Mouse (Mus musculus) forebrain, embryonic 12.5 days (tissue): Measurements from ENCODE around the gene Ube2s. TPM values are rescaled to one million over a fixed set of nuclear protein-coding genes. Genes with fewer than 3 reads are reported as not detected.
"Not testable (repeated sequence)": the region's sequence is repeated elsewhere in the genome, so short reads cannot be mapped to it uniquely, and the experiment has no call there.

ENCODE experiments used
- ATAC-seq: fragments of 200-750 bp; cut with Nextera tagmentation; 2 replicates; pipeline ENCODE4 v1.8.0; 2017; ENCODE audit warnings: moderate TSS enrichment; ENCODE audit not compliant: low FRiP score
- H3K27ac ChIP-seq: fragments of 300-500 bp; sonication (generic); 2 replicates; pipeline ENCODE4 v1.5.1; 2016; ENCODE audit warnings: mild to moderate bottlenecking
- H3K27me3 ChIP-seq: fragments of 300-500 bp; sonication (generic); 2 replicates; pipeline ENCODE4 v1.6.1; 2016; ENCODE audit warnings: mild to moderate bottlenecking
- H3K36me3 ChIP-seq: fragments of 300-500 bp; sonication (generic); replicated peaks from 2 replicates; pipeline ENCODE4 v1.6.1; 2016; ENCODE audit warnings: mild to moderate bottlenecking
- H3K4me1 ChIP-seq: fragments of 300-500 bp; sonication (generic); 2 replicates; pipeline ENCODE4 v1.6.1; 2016
- H3K4me2 ChIP-seq: fragments of 300-500 bp; sonication (generic); 2 replicates; pipeline ENCODE4 v1.6.1; 2016; ENCODE audit warnings: mild to moderate bottlenecking, moderate library complexity
- H3K4me3 ChIP-seq: fragments of 300-500 bp; sonication (generic); replicated peaks from 2 replicates; pipeline ENCODE4 v1.5.1; 2016; ENCODE audit warnings: mild to moderate bottlenecking
- H3K9ac ChIP-seq: fragments of 300-500 bp; sonication (generic); 2 replicates; pipeline ENCODE4 v1.6.1; 2016; ENCODE audit warnings: mild to moderate bottlenecking
- H3K9me3 ChIP-seq: fragments of 300-500 bp; sonication (generic); 2 replicates; pipeline ENCODE4 v1.6.1; 2016
- WGBS: fragments of 180-500 bp; shearing (Covaris S2); methylation state at CpG from one replicate; pipeline ENCODE4 v1.1.7; 2016; 5-methylcytosine and 5-hydroxymethylcytosine counted together
- polyA plus RNA-seq: library from polyadenylated mRNA; unstranded; fragments of >200 nt; fragmentation: Nextera tagmentation; extraction: Ambion mirVana; gene quantifications from 2 replicates; pipeline ENCODE4 v1.2.1, GENCODE M21; 2016

The Ube2s gene
- polyA plus RNA-seq, 1 experiment from 2014 or later, result 445 TPM

DNA sequence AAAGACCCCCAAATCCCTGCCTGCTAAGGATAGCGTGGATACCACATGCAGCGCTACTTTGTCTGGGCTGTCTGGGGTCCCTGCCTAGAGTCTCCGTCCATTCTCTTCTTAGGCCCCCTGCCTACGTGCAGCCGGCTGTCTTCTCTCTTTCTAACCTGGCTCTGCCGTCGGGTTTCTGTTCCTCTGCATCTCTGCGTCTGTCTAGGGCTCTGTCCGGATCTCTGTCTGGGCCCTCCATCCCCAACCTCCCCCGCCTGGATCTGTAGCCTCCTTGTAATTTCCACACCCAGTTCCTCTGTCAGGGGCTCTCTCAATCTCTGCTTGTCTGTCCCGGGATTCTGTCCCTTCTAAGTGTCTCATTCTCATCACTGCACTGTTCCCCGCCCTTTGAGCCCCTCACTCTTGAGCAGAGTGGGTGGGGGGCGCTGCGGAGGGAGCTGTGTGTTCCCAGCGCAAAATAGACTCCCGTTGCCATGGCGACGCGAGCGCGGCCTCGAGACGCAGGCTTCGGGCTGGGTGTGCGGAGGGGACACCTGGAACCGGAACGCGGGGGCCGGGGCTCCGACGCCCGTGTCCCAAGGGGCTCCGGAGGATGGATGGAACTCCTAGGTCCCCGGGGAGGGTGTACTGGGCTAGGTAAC is 31.3 kb upstream of the Ube2s start:
- H3K4me2 ChIP-seq, result peak overlapping the region; percentile 97
- H3K9me3 ChIP-seq, result no peaks in the 10 kb centered on the region
- peaks cover 32% of the 10 kb centered on the region for H3K4me1 ChIP-seq
- peak overlapping the region; percentile 54 for H3K4me3 ChIP-seq
- H3K36me3 ChIP-seq, result no peaks in the 10 kb centered on the region
- peak overlapping the region; percentile 63 for H3K9ac ChIP-seq
- peak; percentile 60 for ATAC-seq
- H3K27ac ChIP-seq, result peak overlapping the region; percentile 76
- under 1% methylated on average over 34 of the region's 34 CpGs for WGBS
- peaks cover 45% of the 10 kb centered on the region for H3K27me3 ChIP-seq

DNA sequence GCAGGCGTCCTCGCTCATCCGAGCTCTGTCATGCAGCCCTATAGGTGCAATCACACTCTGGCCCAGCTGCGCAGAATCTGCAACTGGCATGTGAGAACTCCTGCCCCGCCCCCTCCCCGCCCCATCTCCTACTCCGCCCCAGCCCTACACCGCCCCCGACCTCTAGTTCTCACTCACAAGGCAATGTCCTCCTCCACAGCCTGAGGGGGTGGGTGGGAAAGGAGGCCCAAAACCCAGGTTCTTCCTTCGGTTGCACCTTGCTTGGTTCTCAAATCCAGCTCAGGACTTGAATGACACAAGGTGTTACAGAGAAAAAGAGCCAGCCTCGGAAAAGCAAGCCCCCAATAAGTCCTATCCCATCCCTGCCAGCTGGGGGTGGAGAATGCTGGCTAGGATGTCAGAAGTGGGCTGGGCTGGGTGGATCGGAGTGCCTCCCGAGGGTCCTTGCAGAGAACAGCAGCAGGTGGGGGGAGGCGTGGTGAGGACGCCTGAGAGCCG is 30.3 kb upstream of the Ube2s start:
- Histone ChIP-seq H3K9ac (peak overlapping the region; percentile 63), H3K27me3 (peaks cover 53% of the 10 kb centered on the region)
- under 1% methylated on average over 16 of the region's 16 CpGs for WGBS

DNA sequence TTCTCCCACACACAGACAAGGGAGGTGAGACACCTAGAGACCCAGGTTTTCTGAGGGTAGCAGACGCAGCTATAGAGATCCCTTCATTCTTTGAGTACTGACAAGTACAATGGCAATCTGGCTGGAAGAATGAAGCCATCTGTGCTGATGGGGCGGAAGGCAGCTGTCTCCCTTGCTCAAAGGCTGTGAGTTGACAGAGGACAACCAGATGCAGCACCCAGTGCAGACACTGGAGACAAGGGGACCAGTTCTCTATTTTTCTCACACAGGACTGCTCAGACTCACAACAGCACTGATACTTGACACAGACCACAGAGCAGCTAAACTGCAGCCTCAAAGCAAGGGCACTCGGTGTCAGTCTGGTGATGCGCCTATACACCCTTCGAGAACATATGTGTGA is 29.7 kb upstream of the Ube2s start:
- Histone ChIP-seq H3K4me2 (peak overlapping the region; percentile 97), H3K27ac (peak overlapping the region; percentile 74), H3K4me1 (peaks cover 35% of the 10 kb centered on the region), H3K9me3 (no peaks in the 10 kb centered on the region), H3K4me3 (no peak overlapping the region), H3K27me3 (peaks cover 58% of the 10 kb centered on the region), H3K36me3 (no peaks in the 10 kb centered on the region), H3K9ac (peak overlapping the region; percentile 29)
- WGBS, result 45% methylated on average over 5 of the region's 5 CpGs
- no peak for ATAC-seq

More for the DNA sequence above, 30.3 kb upstream of the Ube2s start:
- ATAC-seq, result peak; percentile 51
- Histone ChIP-seq H3K4me3 (peak overlapping the region; percentile 54), H3K36me3 (no peaks in the 10 kb centered on the region), H3K9me3 (no peaks in the 10 kb centered on the region), H3K27ac (peak overlapping the region; percentile 74), H3K4me1 (peaks cover 33% of the 10 kb centered on the region), H3K4me2 (peak overlapping the region; percentile 97)

DNA sequence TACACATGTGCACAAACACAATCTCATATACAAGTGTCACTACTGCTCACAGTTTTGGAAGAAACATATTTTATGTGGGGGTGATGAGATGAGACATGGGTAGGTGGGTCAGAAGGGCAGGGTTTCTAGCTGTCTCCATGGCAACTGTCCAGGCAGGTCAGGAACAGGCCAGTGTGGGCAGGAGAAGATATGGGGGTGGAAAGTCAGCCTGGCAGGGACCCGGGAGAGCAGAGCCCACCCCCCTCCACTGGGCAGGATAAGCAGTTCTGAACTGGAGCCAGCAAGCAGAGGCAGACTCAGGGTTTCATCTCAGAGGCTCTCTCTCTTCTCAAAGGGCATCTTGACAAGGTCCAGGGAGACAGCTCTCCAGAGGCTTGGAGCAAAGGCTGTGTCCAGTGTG is 25.2 kb upstream of the Ube2s start:
- Histone ChIP-seq H3K4me2 (no peak overlapping the region), H3K9ac (no peak overlapping the region), H3K36me3 (no peaks in the 10 kb centered on the region), H3K27ac (no peak overlapping the region), H3K9me3 (no peaks in the 10 kb centered on the region), H3K4me3 (no peak overlapping the region), H3K27me3 (peaks cover 61% of the 10 kb centered on the region), H3K4me1 (peaks cover 22% of the 10 kb centered on the region)
- WGBS, result 43% methylated on average over 1 of the region's 1 CpGs
- ATAC-seq, result no peak

DNA sequence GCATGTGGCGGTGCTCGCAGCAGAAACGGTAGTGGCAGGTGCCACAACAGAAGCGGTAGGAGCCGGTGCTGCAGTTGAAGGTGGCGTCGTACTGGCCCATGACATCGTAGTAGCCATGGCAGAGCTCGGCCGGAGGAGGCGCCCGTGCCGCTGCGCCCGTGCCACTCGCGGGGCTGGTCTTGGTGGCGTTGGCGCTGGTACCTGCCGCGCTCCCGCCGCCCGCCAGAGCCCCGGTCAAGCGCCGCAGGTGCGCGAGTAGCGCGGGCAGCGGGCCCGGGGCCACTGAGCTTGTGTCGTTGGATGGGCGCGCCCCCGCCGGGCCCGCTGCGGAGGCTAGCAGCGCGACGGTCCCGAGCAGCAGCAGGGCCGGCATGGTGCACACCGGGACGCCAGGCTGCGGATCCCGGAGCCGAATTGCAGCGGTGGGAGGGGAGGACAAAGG is 24.0 kb upstream of the Ube2s start:
- no peaks in the 10 kb centered on the region for H3K36me3 ChIP-seq
- H3K4me2 ChIP-seq, result peak overlapping the region; percentile 92
- H3K27ac ChIP-seq, result peak overlapping the region; percentile 81
- peak; percentile 92 for ATAC-seq
- WGBS, result under 1% methylated on average over 51 of the region's 51 CpGs
- peak overlapping the region; percentile 79 for H3K9ac ChIP-seq
- peaks cover 54% of the 10 kb centered on the region for H3K27me3 ChIP-seq
- peaks cover 10% of the 10 kb centered on the region for H3K4me1 ChIP-seq
- peak overlapping the region; percentile 60 for H3K4me3 ChIP-seq
- no peaks in the 10 kb centered on the region for H3K9me3 ChIP-seq

DNA sequence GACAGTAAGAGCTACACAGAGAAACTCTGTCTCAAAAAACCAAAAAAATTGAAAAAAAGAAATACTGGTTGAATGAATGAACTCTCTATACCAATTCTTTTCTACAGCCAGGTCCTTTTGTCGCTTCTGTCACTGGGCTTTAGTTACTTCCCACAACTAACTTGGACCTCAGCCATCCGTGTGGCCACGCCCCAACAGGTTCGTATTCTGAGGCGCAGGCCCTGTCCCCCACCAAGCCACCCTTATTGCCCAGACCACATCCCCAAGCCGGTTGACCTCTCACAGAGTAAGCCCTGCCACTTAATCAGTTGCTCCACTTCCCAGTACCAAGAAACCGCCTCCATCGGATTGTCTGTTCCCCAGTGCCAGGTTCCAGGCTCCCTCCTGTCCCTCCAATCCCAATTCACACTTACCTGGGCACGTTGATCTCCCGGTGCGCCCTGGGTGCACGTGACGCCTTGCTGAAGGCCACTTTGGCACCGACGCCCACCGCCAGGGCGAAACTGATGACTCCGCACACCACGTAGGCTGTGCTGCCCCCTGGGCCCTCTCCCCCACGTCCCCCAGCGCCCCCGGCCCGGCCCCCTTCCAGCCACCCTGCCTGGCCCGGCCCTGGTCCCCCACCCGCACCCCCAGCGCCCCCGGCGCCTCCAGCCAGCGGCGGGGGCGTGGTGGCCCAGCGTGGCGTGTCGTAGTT is 23.4 kb upstream of the Ube2s start:
- peak; percentile 51 for ATAC-seq
- peak overlapping the region; percentile 81 for H3K27ac ChIP-seq
- H3K4me2 ChIP-seq, result peak overlapping the region; percentile 92
- no peaks in the 10 kb centered on the region for H3K36me3 ChIP-seq
- H3K4me3 ChIP-seq, result peak overlapping the region; percentile 60
- H3K9me3 ChIP-seq, result no peaks in the 10 kb centered on the region
- H3K9ac ChIP-seq, result peak overlapping the region; percentile 79
- 6% methylated on average over 34 of the region's 34 CpGs for WGBS
- H3K4me1 ChIP-seq, result peaks cover 10% of the 10 kb centered on the region
- peaks cover 60% of the 10 kb centered on the region for H3K27me3 ChIP-seq

DNA sequence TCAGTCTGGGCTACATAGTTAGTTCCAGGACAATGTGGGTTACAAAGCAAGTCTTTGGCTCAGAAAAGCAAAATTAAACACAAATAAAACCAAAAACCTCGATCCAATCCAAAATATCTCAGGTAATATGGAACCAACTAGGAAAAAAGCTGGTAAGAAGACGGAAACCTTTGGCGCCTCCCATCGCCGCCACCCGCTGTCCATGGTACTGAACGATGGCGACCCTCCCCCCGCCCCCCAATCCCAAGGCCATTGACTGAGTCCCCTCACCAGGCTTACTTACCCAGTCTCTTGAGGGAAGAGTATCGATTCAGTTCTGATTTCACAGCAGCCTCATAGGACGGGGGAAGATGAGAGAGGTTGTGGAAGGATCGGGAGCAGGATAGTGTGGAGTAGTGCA is 18.1 kb upstream of the Ube2s start:
- Histone ChIP-seq H3K36me3 (peaks cover 6% of the 10 kb centered on the region; the same call in 1 of the 2 replicates), H3K27ac (no peak overlapping the region), H3K9me3 (no peaks in the 10 kb centered on the region), H3K4me1 (no peaks in the 10 kb centered on the region), H3K27me3 (peaks cover 54% of the 10 kb centered on the region), H3K4me2 (no peak overlapping the region), H3K9ac (no peak overlapping the region), H3K4me3 (no peak overlapping the region)
- ATAC-seq, result no peak
- 9% methylated on average over 12 of the region's 12 CpGs for WGBS

DNA sequence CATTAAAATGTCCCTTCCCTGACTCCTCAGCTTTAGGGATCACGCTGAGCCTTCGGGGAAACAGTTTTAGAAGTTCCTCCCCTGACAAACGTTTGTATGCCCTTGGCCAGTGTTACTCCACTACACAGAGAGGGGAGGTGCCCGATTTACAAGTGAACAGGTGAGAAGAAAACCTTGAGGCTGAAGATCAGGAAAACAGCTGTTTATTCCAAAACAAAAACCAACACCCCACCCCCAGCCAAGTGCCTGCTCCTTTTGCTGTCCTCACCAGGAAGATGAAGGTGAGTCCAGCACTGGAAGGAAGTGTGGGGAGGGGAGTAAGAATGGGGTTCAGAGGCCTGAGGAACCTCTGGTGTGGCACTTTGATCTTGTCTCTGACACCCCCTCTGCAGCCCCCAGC is 13.0 kb upstream of the Ube2s start:
- no peaks in the 10 kb centered on the region for H3K9me3 ChIP-seq
- no peak overlapping the region for H3K4me2 ChIP-seq
- 64% methylated on average over 4 of the region's 4 CpGs for WGBS
- H3K27me3 ChIP-seq, result peaks cover 20% of the 10 kb centered on the region
- H3K4me3 ChIP-seq, result no peak overlapping the region
- peaks cover 6% of the 10 kb centered on the region; the same call in 1 of the 2 replicates for H3K36me3 ChIP-seq
- H3K4me1 ChIP-seq, result no peaks in the 10 kb centered on the region
- H3K9ac ChIP-seq, result no peak overlapping the region
- ATAC-seq, result no peak
- no peak overlapping the region for H3K27ac ChIP-seq

DNA sequence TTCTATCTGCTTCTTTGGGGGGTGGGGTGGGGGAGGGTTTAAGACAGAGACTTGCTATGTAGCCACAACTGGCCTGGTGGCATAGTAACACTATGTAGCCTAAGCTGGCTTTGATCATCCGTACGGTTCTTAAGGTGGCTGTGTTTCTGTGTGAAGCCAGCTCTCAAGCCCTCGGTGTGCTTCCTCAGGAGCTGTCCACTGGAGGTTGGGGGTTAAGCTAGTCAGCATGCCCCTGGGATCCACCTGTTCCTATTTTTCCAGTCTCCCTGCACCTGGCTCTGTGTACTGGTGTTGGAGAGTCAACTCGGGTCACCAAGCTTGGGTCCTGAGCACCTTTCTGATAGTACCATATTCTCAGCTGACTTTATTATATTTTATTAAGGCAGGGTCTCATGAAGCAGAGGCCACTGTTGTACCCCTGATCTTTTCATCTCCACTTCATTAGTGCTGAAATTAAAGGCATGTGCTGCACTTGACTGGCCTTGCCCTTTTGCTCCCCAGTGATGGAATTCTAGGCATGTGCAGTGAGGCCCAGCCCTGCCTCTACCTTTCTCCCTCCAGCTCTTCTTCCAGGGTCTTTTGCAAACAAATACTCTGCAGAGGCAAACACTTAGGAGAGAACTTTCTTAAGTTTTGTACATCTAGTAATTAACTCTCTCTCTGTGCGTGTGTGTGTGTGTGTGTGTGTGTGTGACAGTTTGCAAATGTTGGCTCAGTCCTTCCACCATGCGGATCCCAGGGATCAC is 9.9 kb upstream of the Ube2s start:
- ATAC-seq, result no peak
- 76% methylated on average over 6 of the region's 6 CpGs for whole genome bisulfite sequencing
- H3K4me3 ChIP-seq, result no peak overlapping the region

DNA sequence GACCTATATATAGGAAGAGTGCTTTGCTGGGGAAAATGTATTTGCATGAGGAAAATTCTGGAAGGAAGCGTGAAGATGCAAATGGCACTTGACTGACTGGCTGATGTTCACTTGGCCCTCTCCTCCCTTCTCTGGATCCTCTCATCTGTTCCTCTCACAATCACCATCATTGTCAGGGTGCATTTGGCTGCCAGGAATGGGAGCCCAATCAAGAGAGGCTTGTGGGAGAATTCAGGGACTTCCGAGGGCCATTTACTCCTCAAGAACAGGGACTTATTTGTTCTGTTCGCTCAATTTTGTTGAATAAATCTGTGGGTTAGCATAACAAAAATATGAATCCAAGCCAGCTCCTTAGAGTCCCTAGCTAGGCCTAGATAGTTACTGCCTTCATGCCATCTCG is 9.3 kb upstream of the Ube2s start:
- Histone ChIP-seq H3K4me2 (no peak overlapping the region), H3K9me3 (no peaks in the 10 kb centered on the region), H3K4me3 (no peak overlapping the region), H3K27ac (no peak overlapping the region), H3K4me1 (no peaks in the 10 kb centered on the region), H3K27me3 (no peaks in the 10 kb centered on the region), H3K9ac (no peak overlapping the region), H3K36me3 (no peaks in the 10 kb centered on the region)
- no peak for ATAC-seq
- 85% methylated on average over 4 of the region's 4 CpGs for WGBS

More for the DNA sequence above, 9.9 kb upstream of the Ube2s start:
- Histone ChIP-seq H3K9ac (no peak overlapping the region), H3K27ac (no peak overlapping the region), H3K9me3 (no peaks in the 10 kb centered on the region), H3K27me3 (no peaks in the 10 kb centered on the region), H3K36me3 (no peaks in the 10 kb centered on the region), H3K4me2 (no peak overlapping the region), H3K4me1 (no peaks in the 10 kb centered on the region)

DNA sequence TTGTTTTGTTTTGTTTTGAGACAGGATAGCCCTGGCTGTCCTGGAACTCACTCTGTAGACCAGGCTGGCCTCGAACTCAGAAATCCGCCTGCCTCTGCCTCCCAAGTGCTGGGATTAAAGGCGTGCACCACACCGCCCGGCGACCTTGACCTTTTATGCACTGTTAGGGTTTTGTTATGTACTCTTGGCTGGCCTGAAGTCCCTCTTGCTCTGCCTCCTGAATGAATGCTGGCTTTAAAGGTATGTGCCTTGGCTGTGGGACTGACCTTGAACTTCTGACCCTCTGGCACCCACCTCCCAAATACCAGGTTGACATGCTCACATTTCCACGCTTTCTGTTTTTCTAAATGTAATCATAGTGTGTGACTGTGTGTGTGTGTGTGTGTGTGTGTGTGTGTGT is 8.5 kb upstream of the Ube2s start:
- not testable (repeated sequence) for H3K27ac ChIP-seq, H3K4me2 ChIP-seq, H3K4me1 ChIP-seq, H3K9me3 ChIP-seq, ATAC-seq, H3K4me3 ChIP-seq, H3K9ac ChIP-seq, H3K27me3 ChIP-seq, H3K36me3 ChIP-seq
- WGBS, result 91% methylated on average over 7 of the region's 7 CpGs

DNA sequence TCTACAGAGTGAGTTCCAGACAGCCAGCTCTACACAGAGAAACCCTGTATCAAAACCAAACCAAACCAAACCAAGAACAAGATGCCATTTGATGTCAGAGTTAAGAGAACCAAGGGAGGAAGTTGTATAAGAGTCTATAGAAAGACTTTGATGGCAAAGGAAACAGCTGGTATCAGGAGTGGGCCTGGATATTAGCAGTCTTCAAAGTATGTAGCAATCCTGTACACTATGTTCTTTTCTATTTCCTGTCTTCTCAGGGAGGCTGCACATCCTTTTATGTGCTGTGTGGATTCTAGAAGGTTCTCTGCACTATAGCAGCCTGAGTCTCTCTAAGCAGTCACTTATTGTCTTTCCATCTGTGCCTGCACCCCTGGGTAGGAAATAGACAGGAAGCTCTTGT is 4.2 kb upstream of the Ube2s start:
- Histone ChIP-seq H3K27ac (no peak overlapping the region), H3K36me3 (no peaks in the 10 kb centered on the region), H3K4me1 (peaks cover 8% of the 10 kb centered on the region), H3K27me3 (no peaks in the 10 kb centered on the region), H3K4me3 (no peak overlapping the region), H3K9ac (no peak overlapping the region), H3K9me3 (no peaks in the 10 kb centered on the region), H3K4me2 (no peak overlapping the region)
- no peak for ATAC-seq
